Mouse (Mus musculus): Measurements from ENCODE around the gene Hrasls. TPM values are rescaled to one million over a fixed set of nuclear protein-coding genes. Genes with fewer than 3 reads are reported as not detected.

Hrasls gene
- 3.0 and 3.3 TPM in 2 replicates for polyA plus RNA-seq (2014; fragmentation: Nextera tagmentation; extraction: Ambion mirVana)

GRCm38 (mm10) chr16:29209605-29210411 is at the start of gene Hrasls:
TSS of gene Hrasls (plus strand) at chr16:29209695.
- H3K27me3 ChIP-seq (replicated peaks; ENCODE audit: control insufficient read depth, insufficient read depth, low read length) = no peaks in the 10 kb centered on the region
- peak within 1 kb of the TSS; percentile 66 for H3K9ac ChIP-seq (ENCODE audit: low read length)
- H3K4me2 ChIP-seq (ENCODE audit: low read length) = peak within 1 kb of the TSS; percentile 83
- ATAC-seq (peak; percentile 73), DNase-seq (ENCODE audit: low spot score) (no peak)
- no peaks in the 10 kb centered on the region for H3K36me3 ChIP-seq (ENCODE audit: control insufficient read depth, insufficient read depth, low read length)
- H3K4me1 ChIP-seq (ENCODE audit: control insufficient read depth, insufficient read depth, low read length) = no peaks in the 10 kb centered on the region; the same call in 1 of the 2 replicates
- H3K27ac ChIP-seq (ENCODE audit: low read depth, low read length) = no peak within 1 kb of the TSS
- WGBS = 1% methylated on average over 39 of the region's 39 CpGs
- peak within 1 kb of the TSS; percentile 38 for H3K4me3 ChIP-seq (ENCODE audit: low read depth, low read length)
- no peaks in the 10 kb centered on the region for H3K9me3 ChIP-seq (replicated peaks; ENCODE audit: control insufficient read depth, low read length)

- WGBS = 89% methylated on average over 4 of the region's 4 CpGs
Observed at GRCm38 (mm10) chr16:29162271-29162670, 47.2 kb upstream of the Hrasls start.

GRCm38 (mm10) chr16:29167051-29167450 is 42.4 kb upstream of the Hrasls start:
- DNase-seq (ENCODE audit: low spot score) (no peak), ATAC-seq (no peak)
- Histone ChIP-seq H3K27me3 (replicated peaks; ENCODE audit: control insufficient read depth, insufficient read depth, low read length) (no peaks in the 10 kb centered on the region), H3K4me3 (ENCODE audit: low read depth, low read length) (no peak overlapping the region), H3K9me3 (replicated peaks; ENCODE audit: control insufficient read depth, low read length) (no peaks in the 10 kb centered on the region), H3K9ac (ENCODE audit: low read length) (no peak overlapping the region), H3K36me3 (ENCODE audit: control insufficient read depth, insufficient read depth, low read length) (no peaks in the 10 kb centered on the region), H3K4me2 (ENCODE audit: low read length) (no peak overlapping the region), H3K4me1 (ENCODE audit: control insufficient read depth, insufficient read depth, low read length) (no peaks in the 10 kb centered on the region), H3K27ac (ENCODE audit: low read depth, low read length) (no peak overlapping the region)
- WGBS = 63% methylated on average over 4 of the region's 4 CpGs

More at GRCm38 (mm10) chr16:29162271-29162670, 47.2 kb upstream of the Hrasls start:
- no peak for ATAC-seq
- Histone ChIP-seq H3K27ac (ENCODE audit: low read depth, low read length) (no peak overlapping the region), H3K27me3 (replicated peaks; ENCODE audit: control insufficient read depth, insufficient read depth, low read length) (no peaks in the 10 kb centered on the region), H3K9me3 (replicated peaks; ENCODE audit: control insufficient read depth, low read length) (no peaks in the 10 kb centered on the region), H3K4me2 (ENCODE audit: low read length) (no peak overlapping the region), H3K36me3 (ENCODE audit: control insufficient read depth, insufficient read depth, low read length) (no peaks in the 10 kb centered on the region), H3K4me1 (ENCODE audit: control insufficient read depth, insufficient read depth, low read length) (no peaks in the 10 kb centered on the region), H3K4me3 (ENCODE audit: low read depth, low read length) (no peak overlapping the region), H3K9ac (ENCODE audit: low read length) (no peak overlapping the region)
- no peak for DNase-seq (ENCODE audit: low spot score)

- 86% methylated on average over 5 of the region's 5 CpGs for WGBS
- ATAC-seq (no peak), DNase-seq (ENCODE audit: low spot score) (no peak)
- no peaks in the 10 kb centered on the region for H3K9me3 ChIP-seq (replicated peaks; ENCODE audit: control insufficient read depth, low read length)
- no peak overlapping the region for H3K4me2 ChIP-seq (ENCODE audit: low read length)
- no peaks in the 10 kb centered on the region for H3K36me3 ChIP-seq (ENCODE audit: control insufficient read depth, insufficient read depth, low read length)
- H3K4me3 ChIP-seq (ENCODE audit: low read depth, low read length) = no peak overlapping the region
- no peaks in the 10 kb centered on the region for H3K4me1 ChIP-seq (ENCODE audit: control insufficient read depth, insufficient read depth, low read length)
- H3K9ac ChIP-seq (ENCODE audit: low read length) = no peak overlapping the region
- H3K27ac ChIP-seq (ENCODE audit: low read depth, low read length) = no peak overlapping the region
- no peaks in the 10 kb centered on the region for H3K27me3 ChIP-seq (replicated peaks; ENCODE audit: control insufficient read depth, insufficient read depth, low read length)
Observed at GRCm38 (mm10) chr16:29171741-29172140, 37.8 kb upstream of the Hrasls start.

- H3K4me1 ChIP-seq (ENCODE audit: control insufficient read depth, insufficient read depth, low read length) = no peaks in the 10 kb centered on the region
- ATAC-seq = no peak
- H3K9me3 ChIP-seq (replicated peaks; ENCODE audit: control insufficient read depth, low read length) = no peaks in the 10 kb centered on the region
- WGBS = 98% methylated on average over 2 of the region's 2 CpGs
- DNase-seq (ENCODE audit: low spot score) = no peak
- H3K36me3 ChIP-seq (ENCODE audit: control insufficient read depth, insufficient read depth, low read length) = no peaks in the 10 kb centered on the region
- no peak overlapping the region for H3K9ac ChIP-seq (ENCODE audit: low read length)
- H3K27me3 ChIP-seq (replicated peaks; ENCODE audit: control insufficient read depth, insufficient read depth, low read length) = no peaks in the 10 kb centered on the region
- H3K27ac ChIP-seq (ENCODE audit: low read depth, low read length) = no peak overlapping the region
- no peak overlapping the region for H3K4me3 ChIP-seq (ENCODE audit: low read depth, low read length)
- no peak overlapping the region for H3K4me2 ChIP-seq (ENCODE audit: low read length)
Observed at GRCm38 (mm10) chr16:29173201-29173600, 36.3 kb upstream of the Hrasls start.

- Histone ChIP-seq H3K4me2 (ENCODE audit: low read length) (no peak overlapping the region), H3K4me3 (ENCODE audit: low read depth, low read length) (no peak overlapping the region), H3K27me3 (replicated peaks; ENCODE audit: control insufficient read depth, insufficient read depth, low read length) (no peaks in the 10 kb centered on the region), H3K4me1 (ENCODE audit: control insufficient read depth, insufficient read depth, low read length) (no peaks in the 10 kb centered on the region), H3K9me3 (replicated peaks; ENCODE audit: control insufficient read depth, low read length) (no peaks in the 10 kb centered on the region), H3K27ac (ENCODE audit: low read depth, low read length) (no peak overlapping the region), H3K36me3 (ENCODE audit: control insufficient read depth, insufficient read depth, low read length) (no peaks in the 10 kb centered on the region), H3K9ac (ENCODE audit: low read length) (no peak overlapping the region)
- WGBS = 74% methylated on average over 6 of the region's 6 CpGs
- ATAC-seq (no peak), DNase-seq (ENCODE audit: low spot score) (no peak)
Observed at GRCm38 (mm10) chr16:29174831-29175350, 34.6 kb upstream of the Hrasls start.

GRCm38 (mm10) chr16:29192911-29193310 is 16.6 kb upstream of the Hrasls start:
- H3K4me1 ChIP-seq (ENCODE audit: control insufficient read depth, insufficient read depth, low read length) = no peaks in the 10 kb centered on the region
- H3K36me3 ChIP-seq (ENCODE audit: control insufficient read depth, insufficient read depth, low read length) = no peaks in the 10 kb centered on the region
- DNase-seq (ENCODE audit: low spot score) (peak; percentile 44), ATAC-seq (no peak)
- no peak overlapping the region for H3K4me3 ChIP-seq (ENCODE audit: low read depth, low read length)
- H3K27ac ChIP-seq (ENCODE audit: low read depth, low read length) = no peak overlapping the region
- H3K9me3 ChIP-seq (replicated peaks; ENCODE audit: control insufficient read depth, low read length) = no peaks in the 10 kb centered on the region
- H3K9ac ChIP-seq (ENCODE audit: low read length) = no peak overlapping the region
- no peaks in the 10 kb centered on the region for H3K27me3 ChIP-seq (replicated peaks; ENCODE audit: control insufficient read depth, insufficient read depth, low read length)
- H3K4me2 ChIP-seq (ENCODE audit: low read length) = no peak overlapping the region
- 32% methylated on average over 5 of the region's 5 CpGs for WGBS

GRCm38 (mm10) chr16:29193981-29194380 is 15.5 kb upstream of the Hrasls start:
- no peak overlapping the region for H3K4me3 ChIP-seq (ENCODE audit: low read depth, low read length)

GRCm38 (mm10) chr16:29195156-29195555 is 14.3 kb upstream of the Hrasls start:
- Histone ChIP-seq H3K36me3 (ENCODE audit: control insufficient read depth, insufficient read depth, low read length) (no peaks in the 10 kb centered on the region), H3K4me2 (ENCODE audit: low read length) (no peak overlapping the region), H3K27me3 (replicated peaks; ENCODE audit: control insufficient read depth, insufficient read depth, low read length) (no peaks in the 10 kb centered on the region), H3K27ac (ENCODE audit: low read depth, low read length) (no peak overlapping the region), H3K4me3 (ENCODE audit: low read depth, low read length) (no peak overlapping the region), H3K9ac (ENCODE audit: low read length) (no peak overlapping the region), H3K9me3 (replicated peaks; ENCODE audit: control insufficient read depth, low read length) (no peaks in the 10 kb centered on the region), H3K4me1 (ENCODE audit: control insufficient read depth, insufficient read depth, low read length) (no peaks in the 10 kb centered on the region)
- 79% methylated on average over 1 of the region's 1 CpGs for WGBS
- ATAC-seq = 0 out of 2 replicates have a peak, but pooled peaks have one; percentile 42
- peak; percentile 37 for DNase-seq (ENCODE audit: low spot score)

More at GRCm38 (mm10) chr16:29193981-29194380, 15.5 kb upstream of the Hrasls start:
- no peak for ATAC-seq
- 67% methylated on average over 4 of the region's 4 CpGs for WGBS
- no peak for DNase-seq (ENCODE audit: low spot score)
- H3K4me1 ChIP-seq (ENCODE audit: control insufficient read depth, insufficient read depth, low read length) = no peaks in the 10 kb centered on the region
- H3K4me2 ChIP-seq (ENCODE audit: low read length) = no peak overlapping the region
- no peaks in the 10 kb centered on the region for H3K36me3 ChIP-seq (ENCODE audit: control insufficient read depth, insufficient read depth, low read length)
- H3K9me3 ChIP-seq (replicated peaks; ENCODE audit: control insufficient read depth, low read length) = no peaks in the 10 kb centered on the region
- H3K27ac ChIP-seq (ENCODE audit: low read depth, low read length) = no peak overlapping the region
- H3K9ac ChIP-seq (ENCODE audit: low read length) = no peak overlapping the region
- no peaks in the 10 kb centered on the region for H3K27me3 ChIP-seq (replicated peaks; ENCODE audit: control insufficient read depth, insufficient read depth, low read length)
